Mouse (Mus musculus) kidney, postnatal 0 days (tissue): ENCODE measurements around the gene Ces1d. TPM values are rescaled to one million over a fixed set of nuclear protein-coding genes. Genes with fewer than 3 reads are reported as not detected.
A peak's percentile ranks its signal among the peaks of the same experiment; 100 is the strongest.
"Not testable (repeated sequence)": the region's sequence is repeated elsewhere in the genome, so short reads cannot be mapped to it uniquely, and the experiment has no call there.

Experiments
- ATAC-seq: fragments of 200-750 bp; cut with Nextera tagmentation; replicated peaks from 2 replicates; pipeline ENCODE4 v1.8.0; 2017; ENCODE audit warnings: low read depth, moderate number of reproducible peaks, moderate TSS enrichment, moderate library complexity; ENCODE audit not compliant: low FRiP score
- DNase-seq: peaks from one replicate; pipeline ENCODE4 v3.0.0-alpha.2; 2016; ENCODE audit warnings: low spot score
- H3K27ac ChIP-seq: fragments of 300-500 bp; sonication (generic); 2 replicates; pipeline ENCODE4 v1.5.1; 2014; ENCODE audit warnings: mild to moderate bottlenecking
- H3K27me3 ChIP-seq: fragments of 300-500 bp; sonication (generic); 2 replicates; pipeline ENCODE4 v1.6.1; 2014; ENCODE audit warnings: low read length, mixed read lengths; ENCODE audit not compliant: insufficient read depth
- H3K36me3 ChIP-seq: fragments of 300-500 bp; sonication (generic); 2 replicates; pipeline ENCODE4 v1.6.1; 2014; ENCODE audit warnings: low read length, mixed read lengths; ENCODE audit not compliant: insufficient read depth
- H3K4me1 ChIP-seq: fragments of 300-500 bp; sonication (generic); replicated peaks from 2 replicates; pipeline ENCODE4 v1.6.1; 2014; ENCODE audit warnings: antibody characterized with exemption, low read length, mixed read lengths; ENCODE audit not compliant: insufficient read depth
- H3K4me2 ChIP-seq: fragments of 300-500 bp; sonication (generic); 2 replicates; pipeline ENCODE4 v1.6.1; 2014; ENCODE audit warnings: mild to moderate bottlenecking, low read length, moderate library complexity, mixed read lengths
- H3K4me3 ChIP-seq: fragments of 300-500 bp; sonication (generic); replicated peaks from 2 replicates; pipeline ENCODE4 v1.5.1; 2014; ENCODE audit warnings: low read depth, low read length
- H3K9ac ChIP-seq: fragments of 300-500 bp; sonication (generic); 2 replicates; pipeline ENCODE4 v1.6.1; 2014; ENCODE audit warnings: low read depth, low read length
- H3K9me3 ChIP-seq: fragments of 300-500 bp; sonication (generic); replicated peaks from 2 replicates; pipeline ENCODE4 v1.6.1; 2016; ENCODE audit warnings: low read length, inconsistent platforms, mixed read lengths
- CTCF ChIP-seq: IDR thresholded peaks from 2 replicates; pipeline ENCODE4 v1.5.1; 2016; ENCODE audit warnings: antibody characterized with exemption, low read depth, mild to moderate bottlenecking, moderate library complexity
- WGBS: fragments of 180-500 bp; shearing (Covaris S2); extraction: QIAGEN DNeasy Blood & Tissue Kit; methylation state at CpG from one replicate; pipeline ENCODE4 v1.1.7; 2014; 5-methylcytosine and 5-hydroxymethylcytosine counted together
- polyA plus RNA-seq: library from polyadenylated mRNA; unstranded; fragments of >200 nt; fragmentation: Nextera tagmentation; extraction: Ambion mirVana; gene quantifications from 2 replicates; pipeline ENCODE4 v1.2.1, GENCODE M21; 2015

The Ces1d gene
- polyA plus RNA-seq, 1 experiment from 2014 or later = 1.9 TPM

DNA sequence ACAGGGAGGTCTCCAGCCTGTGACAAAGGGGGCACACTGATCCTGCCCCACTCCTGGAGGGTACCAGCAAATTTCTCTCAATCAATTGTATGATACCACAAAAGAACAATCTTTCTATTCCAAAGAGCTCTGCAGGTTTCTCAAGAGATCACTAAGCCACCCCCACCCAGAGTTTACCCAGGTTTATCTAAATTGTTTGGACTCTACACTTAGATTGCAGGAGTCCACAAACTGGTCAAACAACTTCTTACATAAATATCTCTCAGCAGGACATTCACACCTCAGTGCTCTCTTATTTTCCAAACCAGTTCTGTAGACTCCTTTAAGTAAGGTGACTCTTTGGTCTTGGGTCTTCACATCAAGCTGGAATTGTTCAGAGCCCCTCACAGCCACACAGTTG is 31.8 kb upstream of the Ces1d start, which contains the start of gene Ces1e:
Gene Ces1e (minus strand): TSS at position 174 of the 400 bp plus-strand sequence.
- H3K36me3 ChIP-seq = no peaks in the 10 kb centered on the region
- H3K27ac ChIP-seq = no peak within 1 kb of the TSS
- no peak within 1 kb of the TSS for H3K4me3 ChIP-seq
- H3K9me3 ChIP-seq = no peaks in the 10 kb centered on the region
- peak; percentile 24 for DNase-seq
- H3K27me3 ChIP-seq = no peaks in the 10 kb centered on the region
- no peak for TF ChIP-seq CTCF
- no peak for ATAC-seq
- no peak within 1 kb of the TSS for H3K9ac ChIP-seq
- no peaks in the 10 kb centered on the region for H3K4me1 ChIP-seq
- H3K4me2 ChIP-seq = no peak within 1 kb of the TSS

DNA sequence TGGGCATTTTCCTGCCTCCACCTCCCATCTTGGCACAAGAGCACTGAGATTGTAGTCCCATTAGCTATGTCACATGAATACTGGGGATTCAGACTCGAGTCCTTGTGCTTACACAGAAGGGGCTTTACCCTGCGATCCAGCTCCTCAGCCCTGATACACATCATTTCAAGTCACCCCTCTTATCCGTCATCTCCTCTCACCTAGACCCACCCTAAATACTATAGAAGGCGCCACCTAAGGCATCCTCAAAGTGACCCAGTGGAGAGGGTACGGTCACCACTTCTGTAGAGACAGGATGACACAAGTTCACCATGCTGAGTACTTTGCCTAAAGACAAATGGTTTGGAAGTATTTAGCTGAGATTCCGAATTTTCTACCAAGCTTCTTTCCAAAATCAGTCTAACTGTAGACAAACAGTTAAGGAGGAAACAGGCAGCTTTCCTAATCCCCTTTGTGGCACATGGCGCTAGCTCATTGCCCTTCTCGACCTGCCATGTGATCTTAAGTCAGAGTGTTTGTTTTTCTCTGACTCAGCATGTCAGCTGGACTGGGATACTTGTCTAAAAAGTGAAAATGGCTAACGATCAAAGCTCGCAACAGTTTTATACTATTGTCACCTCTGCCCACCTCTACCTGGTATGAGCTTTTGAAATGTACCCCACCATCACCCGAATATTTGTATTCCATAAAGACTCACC is 31.2 kb upstream of the Ces1d start:
- Histone ChIP-seq H3K9me3 (no peaks in the 10 kb centered on the region), H3K4me3 (no peak overlapping the region), H3K4me2 (no peak overlapping the region), H3K36me3 (no peaks in the 10 kb centered on the region), H3K27me3 (no peaks in the 10 kb centered on the region), H3K9ac (no peak overlapping the region), H3K27ac (no peak overlapping the region), H3K4me1 (no peaks in the 10 kb centered on the region)
- TF ChIP-seq CTCF = no peak
- ATAC-seq (no peak), DNase-seq (peak; percentile 15)
- 57% methylated on average over 11 of the region's 11 CpGs for WGBS

DNA sequence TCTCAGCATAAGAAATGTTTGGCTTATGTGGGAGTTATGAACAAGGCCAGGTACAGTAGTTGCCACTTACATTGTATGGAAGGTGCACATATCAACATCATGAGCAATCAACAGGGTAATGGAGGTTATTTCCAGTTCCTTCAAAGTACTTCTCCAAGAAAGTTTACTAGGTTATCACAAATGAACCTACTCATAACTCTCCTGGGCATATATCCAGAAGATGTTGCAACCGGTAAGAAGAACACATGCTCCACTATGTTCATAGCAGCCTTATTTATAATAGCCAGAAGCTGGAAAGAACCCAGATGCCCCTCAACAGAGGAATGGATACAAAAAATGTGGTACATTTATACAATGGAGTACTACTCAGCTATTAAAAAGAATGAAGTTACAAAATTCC is 28.8 kb upstream of the Ces1d start:
- not testable (repeated sequence) for H3K4me3 ChIP-seq, H3K36me3 ChIP-seq, H3K4me1 ChIP-seq, H3K4me2 ChIP-seq, DNase-seq, H3K9ac ChIP-seq, H3K27ac ChIP-seq, H3K27me3 ChIP-seq, ATAC-seq, H3K9me3 ChIP-seq
- WGBS = 100% methylated on average over 1 of the region's 1 CpGs

DNA sequence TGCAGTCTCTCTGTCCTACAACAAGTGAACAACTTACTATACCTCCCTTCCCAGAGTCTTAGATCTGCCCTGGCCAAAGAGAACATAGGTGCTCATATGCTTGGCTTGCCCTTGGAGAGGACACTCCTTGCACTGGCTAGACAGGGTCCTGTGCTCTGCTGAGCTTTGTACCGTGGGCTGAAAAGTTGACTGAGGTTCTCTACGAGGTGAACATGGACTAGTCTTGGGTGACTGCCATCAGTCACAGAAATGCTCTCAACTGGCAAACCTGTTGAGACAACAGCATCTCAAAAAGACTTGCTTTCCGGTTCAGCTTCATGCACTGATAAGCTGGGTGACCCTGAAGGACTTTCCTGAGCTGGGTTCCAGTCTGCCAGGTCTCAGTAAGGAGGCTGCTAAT is 24.3 kb upstream of the Ces1d start:
- Histone ChIP-seq H3K9me3 (no peaks in the 10 kb centered on the region), H3K9ac (no peak overlapping the region), H3K27me3 (no peaks in the 10 kb centered on the region), H3K4me1 (no peaks in the 10 kb centered on the region), H3K36me3 (no peaks in the 10 kb centered on the region), H3K4me2 (no peak overlapping the region), H3K27ac (no peak overlapping the region), H3K4me3 (no peak overlapping the region)
- no peak for TF ChIP-seq CTCF
- DNase-seq = no peak
- 69% methylated on average over 3 of the region's 3 CpGs for WGBS
- ATAC-seq = no peak

DNA sequence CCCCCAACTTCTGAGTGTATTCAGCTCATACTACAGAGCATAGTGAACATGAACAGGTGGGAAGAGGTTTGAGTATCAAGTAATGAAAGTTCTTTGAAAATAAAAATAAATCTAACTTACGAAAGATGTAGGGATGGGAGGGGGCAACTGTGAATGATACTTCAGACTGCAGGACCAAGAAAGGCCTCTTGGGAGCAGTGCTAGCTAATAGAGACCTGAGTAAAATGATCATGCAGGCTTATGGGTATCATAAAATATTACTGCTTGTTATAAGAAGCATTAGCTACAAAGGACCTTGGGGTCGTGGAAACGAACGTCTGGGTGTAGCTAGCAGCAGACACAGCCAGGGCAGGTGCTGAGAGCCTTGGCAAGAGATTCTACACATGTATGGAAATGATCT is 20.2 kb upstream of the Ces1d start:
- Histone ChIP-seq H3K36me3 (no peaks in the 10 kb centered on the region), H3K27me3 (no peaks in the 10 kb centered on the region), H3K4me2 (no peak overlapping the region), H3K9me3 (no peaks in the 10 kb centered on the region), H3K27ac (no peak overlapping the region), H3K4me3 (no peak overlapping the region), H3K4me1 (no peaks in the 10 kb centered on the region), H3K9ac (no peak overlapping the region)
- no peak for ATAC-seq
- DNase-seq = no peak
- WGBS = 57% methylated on average over 4 of the region's 4 CpGs
- TF ChIP-seq CTCF = peak; percentile 61

DNA sequence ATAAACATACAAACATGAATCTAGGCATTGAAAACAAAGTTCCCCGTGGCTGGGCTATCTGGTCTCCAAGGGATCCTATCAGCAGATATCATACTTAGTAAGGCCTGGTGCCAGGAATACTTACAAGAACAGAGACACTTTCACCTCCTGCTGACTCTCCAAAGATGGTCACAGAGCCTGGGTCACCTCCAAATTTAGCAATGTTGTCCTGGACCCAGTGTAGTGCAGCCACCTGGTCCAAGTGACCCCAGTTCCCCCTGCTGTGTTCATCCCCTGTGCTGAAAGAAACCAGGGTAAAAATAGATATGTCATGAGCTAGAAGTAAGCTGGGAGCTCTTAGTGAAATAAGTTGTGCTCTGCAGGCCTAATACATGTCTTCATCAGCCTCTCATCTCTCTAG is 19.7 kb upstream of the Ces1d start:
- DNase-seq (no peak), ATAC-seq (no peak)
- Histone ChIP-seq H3K4me3 (no peak overlapping the region), H3K9ac (no peak overlapping the region), H3K36me3 (no peaks in the 10 kb centered on the region), H3K4me2 (no peak overlapping the region), H3K4me1 (no peaks in the 10 kb centered on the region), H3K27ac (no peak overlapping the region), H3K27me3 (no peaks in the 10 kb centered on the region), H3K9me3 (no peaks in the 10 kb centered on the region)
- WGBS = 42% methylated on average over 1 of the region's 1 CpGs
- TF ChIP-seq CTCF = no peak

DNA sequence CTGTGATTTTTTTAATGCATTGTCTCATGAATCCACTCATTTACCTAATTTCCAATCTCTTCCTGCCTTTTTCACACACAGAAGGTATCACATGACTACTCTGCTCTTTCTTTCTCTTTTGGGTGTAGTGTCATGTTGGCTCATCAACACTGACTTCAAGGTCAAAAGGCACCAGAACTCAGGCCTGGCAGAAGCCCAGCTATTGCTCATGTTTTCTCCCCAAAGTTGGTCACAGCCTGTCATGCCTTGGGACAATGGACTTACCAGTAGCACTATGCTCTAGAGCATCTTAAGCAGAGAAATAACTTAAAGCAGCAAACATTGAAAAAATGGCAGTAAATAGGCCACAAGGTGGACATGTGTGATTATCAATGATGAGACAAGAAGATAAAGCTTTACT is 13.5 kb upstream of the Ces1d start:
- Histone ChIP-seq H3K9ac (no peak overlapping the region), H3K36me3 (no peaks in the 10 kb centered on the region), H3K4me2 (no peak overlapping the region), H3K27ac (no peak overlapping the region), H3K27me3 (no peaks in the 10 kb centered on the region), H3K4me3 (no peak overlapping the region), H3K9me3 (no peaks in the 10 kb centered on the region), H3K4me1 (no peaks in the 10 kb centered on the region)
- DNase-seq (no peak), ATAC-seq (no peak)
- TF ChIP-seq CTCF = no peak

DNA sequence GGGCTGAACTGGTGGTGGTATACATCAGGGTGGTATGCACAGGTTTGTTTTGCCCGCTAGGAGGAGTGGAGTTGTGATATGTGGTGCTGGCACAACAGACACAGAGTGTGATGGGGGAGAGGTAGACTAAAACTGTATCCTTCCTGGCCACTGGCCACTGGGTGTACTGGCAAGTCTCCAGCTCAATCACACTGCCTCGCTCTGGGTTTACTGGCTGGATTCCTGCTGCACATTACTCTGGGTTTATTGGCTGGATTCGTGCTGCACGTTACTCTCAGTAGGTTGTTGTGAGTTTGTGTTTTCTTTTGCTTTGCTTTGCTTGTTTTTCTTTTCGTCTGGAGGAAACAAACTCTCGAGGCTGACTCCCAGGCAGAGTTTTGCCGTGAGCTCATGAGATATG is 1.5 kb upstream of the Ces1d start:
- H3K27ac ChIP-seq, H3K4me3 ChIP-seq, H3K4me2 ChIP-seq, DNase-seq, ATAC-seq, H3K9ac ChIP-seq, H3K36me3 ChIP-seq, H3K4me1 ChIP-seq, H3K9me3 ChIP-seq, H3K27me3 ChIP-seq: not testable (repeated sequence)
- WGBS = 56% methylated on average over 7 of the region's 7 CpGs
